ENCODE assay signal across 29 mouse cellular contexts in genomic region chr3:14819844-14820504, GRCm38 (mm10). TPM values are rescaled to one million over a fixed set of nuclear protein-coding genes. Genes with fewer than 3 reads are reported as not detected.
DNase-seq lines count a peak whose midpoint lies in the region; ATAC-seq and TF ChIP-seq lines count a peak whose summit lies in the region.
"Had no signal": no experiment of that assay in that cellular context is flagged by ENCODE, and none has a peak within 500 bp of the region (broad histone marks: within the 10 kb centered on the region; RNA-seq: fewer than 3 reads in every experiment).

No protein-coding gene starts in this region.

- 54% methylated on average over 1 of the region's 1 CpGs for WGBS in liver, embryonic 14.5 days (ENCODE audit: insufficient replicate concordance)
- 26% methylated on average over 1 of the region's 1 CpGs for WGBS in large intestine, adult 2 months
- WGBS in neural tube, embryonic 15.5 days = 88% methylated on average over 1 of the region's 1 CpGs

- no peak overlapping the region for H3K4me2 ChIP-seq in liver, embryonic 14.5 days (ENCODE audit: low read depth)
- no peak overlapping the region for H3K4me2 ChIP-seq in neural tube, embryonic 15.5 days
- H3K4me2 ChIP-seq: heart, embryonic 13.5 days; hindbrain, embryonic 14.5 days had no signal

- no peak overlapping the region for H3K4me3 ChIP-seq in gastrocnemius, adult 2 months
- H3K4me3 ChIP-seq in liver, embryonic 14.5 days (ENCODE audit: insufficient read depth in 1 of 2, low read depth in 2 of 2, low read length in 2 of 2) = no peak overlapping the region
- H3K4me3 ChIP-seq in neural tube, embryonic 15.5 days (replicated peaks) = no peak overlapping the region
- H3K4me3 ChIP-seq: heart, adult 2 months; heart, embryonic 10.5 days; heart, embryonic 13.5 days had no signal

- no peak for DNase-seq in gastrocnemius, adult 2 months
- no peak for DNase-seq in gastrocnemius, adult 8-10 months (ENCODE audit: low spot score in 2 of 2)
- no peak for DNase-seq in liver, embryonic 14.5 days (ENCODE audit: low read depth in 3 of 3, low spot score in 3 of 3)
- no peak for DNase-seq in liver
- peak; percentile 69 for DNase-seq in large intestine, adult 2 months (ENCODE audit: low read depth, low spot score)
- no peak for DNase-seq in left cerebral cortex, postnatal 10 days (ENCODE audit: extremely low spot score in 1 of 2, low spot score in 2 of 2)
- DNase-seq: adrenal gland, postnatal 10 days; adrenal gland, postnatal 36 days; cerebellum, adult 18-20 months; cerebellum, adult 9-10 months; cerebellum, postnatal 14 days; forebrain, postnatal 0 days; gastrocnemius, postnatal 10 days; gastrocnemius, postnatal 36 days; heart, adult 2 months; heart, postnatal 14 days; heart, postnatal 4 days had no signal

- no peak for TF ChIP-seq EP300 in liver, embryonic 14.5 days (IDR thresholded peaks at IDR 0.05; ENCODE audit: low read depth)

- H3K4me1 ChIP-seq in liver, embryonic 14.5 days (replicated peaks; ENCODE audit: control insufficient read depth in 2 of 2, insufficient read depth in 2 of 2, low read length in 1 of 2) = no peaks in the 10 kb centered on the region
- H3K4me1 ChIP-seq in neural tube, embryonic 15.5 days = no peaks in the 10 kb centered on the region
- H3K4me1 ChIP-seq: heart, embryonic 10.5 days; heart, embryonic 13.5 days had no signal

- H3K9ac ChIP-seq in liver, embryonic 14.5 days (replicated peaks) = no peak overlapping the region
- H3K9ac ChIP-seq in neural tube, embryonic 15.5 days (replicated peaks) = no peak overlapping the region
- H3K9ac ChIP-seq: forebrain, postnatal 0 days; heart, embryonic 13.5 days; hindbrain, embryonic 14.5 days had no signal

- H3K27me3 ChIP-seq in liver, embryonic 14.5 days (ENCODE audit: control insufficient read depth, insufficient read depth, low read length) = no peaks in the 10 kb centered on the region
- H3K27me3 ChIP-seq in neural tube, embryonic 15.5 days (replicated peaks) = no peaks in the 10 kb centered on the region
- H3K27me3 ChIP-seq: heart, embryonic 13.5 days; Patski had no signal

- peak; percentile 4; the same call in 1 of the 2 replicates for TF ChIP-seq CTCF in gastrocnemius, adult 2 months (IDR thresholded peaks at IDR 0.05)
- TF ChIP-seq CTCF in liver, embryonic 14.5 days (IDR thresholded peaks at IDR 0.05; ENCODE audit: low read depth) = peak; percentile 10; the same call in 1 of the 2 replicates

- no peaks in the 10 kb centered on the region for H3K36me3 ChIP-seq in liver, embryonic 14.5 days (replicated peaks; ENCODE audit: control insufficient read depth, insufficient read depth, low read depth)
- no peaks in the 10 kb centered on the region for H3K36me3 ChIP-seq in neural tube, embryonic 15.5 days
- H3K36me3 ChIP-seq: heart, embryonic 10.5 days; heart, embryonic 13.5 days had no signal

- intact Hi-C loops in gastrocnemius, adult 2 months (cut with DNase I) = loop anchor here (5.0 kb wide), 1 partner anchor 138 kb away; no protein-coding TSS in a partner anchor
- intact Hi-C loops in left cerebral cortex, postnatal 10 days (cut with DNase I) = no loop called here

- no peaks in the 10 kb centered on the region for H3K9me3 ChIP-seq in liver, embryonic 14.5 days (ENCODE audit: control insufficient read depth, low read length)
- no peaks in the 10 kb centered on the region for H3K9me3 ChIP-seq in neural tube, embryonic 15.5 days (replicated peaks)
- H3K9me3 ChIP-seq: heart, embryonic 10.5 days; heart, embryonic 13.5 days had no signal

- no peak; the same call in 1 of the 2 replicates for ATAC-seq in liver, embryonic 14.5 days (ENCODE audit: insufficient read depth)
- ATAC-seq in megakaryocyte-erythroid progenitor cell, adult 5-6 weeks (replicated peaks; ENCODE audit: low FRiP score, low TSS enrichment, poor library complexity, severe bottlenecking) = peak; percentile 81
- no peak for ATAC-seq in neural tube, embryonic 15.5 days (ENCODE audit: low FRiP score)
- ATAC-seq: forebrain, embryonic 14.5 days; forebrain, postnatal 0 days; Patski had no signal

- no peak overlapping the region for H3K27ac ChIP-seq in gastrocnemius, adult 2 months
- H3K27ac ChIP-seq in liver, embryonic 14.5 days = no peak overlapping the region
- H3K27ac ChIP-seq in neural tube, embryonic 15.5 days (replicated peaks) = no peak overlapping the region
- H3K27ac ChIP-seq: heart, adult 2 months; heart, embryonic 10.5 days; heart, embryonic 13.5 days; hindbrain, embryonic 14.5 days had no signal

RNA-seq across cellular contexts. Expression of gene Car1, which starts 11.8 kb away (rescaled TPM):
- under 1 TPM; 0.20 to 0.45 TPM for total RNA-seq in gastrocnemius, adult 2 months (2021)
- under 1 TPM in 2 of 4 experiments, not detected in 2; 0.31 to 0.56 TPM for total RNA-seq in gastrocnemius, adult 8-10 months (2022)
- polyA plus RNA-seq in liver, embryonic 14.5 days (2012; rRNA removed) = 14.9 and 16.1 TPM in 2 replicates
- polyA plus RNA-seq in liver, embryonic 14.5 days (2014; fragmentation: Nextera tagmentation; extraction: Ambion mirVana) = 30.5 and 32.7 TPM in 2 replicates
- 0.30 and 0.32 TPM in 2 replicates for polyA plus RNA-seq in large intestine, adult 2 months (2012; rRNA removed)
- 4,691 and 4,861 TPM in 2 replicates for total RNA-seq in megakaryocyte-erythroid progenitor cell, adult 5-6 weeks (2014; fragmentation: Nextera tagmentation)
- 2,707 and 3,284 TPM in 2 replicates for total RNA-seq in megakaryocyte-erythroid progenitor cell, adult 5-6 weeks (2017)
- polyA plus RNA-seq in neural tube, embryonic 15.5 days (2015; fragmentation: Nextera tagmentation; extraction: Ambion mirVana) = not detected in 2 replicates
- total RNA-seq in left cerebral cortex, postnatal 10 days (2021) = not detected
- total RNA-seq: adrenal gland, adult 18-20 months; ES-E14; heart, adult 2 months; heart, postnatal 14 days; heart, postnatal 4 days had no signal
- polyA plus RNA-seq: forebrain, embryonic 14.5 days; frontal cortex, adult 2 months; heart, embryonic 16.5 days; hindbrain, embryonic 11.5 days; hindbrain, embryonic 14.5 days; Patski had no signal

RNA-seq across cellular contexts. Expression of gene Car3, which starts 43.3 kb away (rescaled TPM):
- 1,000 to 10,000 TPM; 1,122 to 2,421 TPM for total RNA-seq in gastrocnemius, adult 2 months (2021)
- total RNA-seq in gastrocnemius, adult 8-10 months (2022) = 1,000 to 10,000 TPM in 3 of 4 experiments, 100 to 1,000 TPM in 1; 906 to 1,729 (median 1,130) TPM
- polyA plus RNA-seq in liver, embryonic 14.5 days (2012; rRNA removed) = 30.6 and 33.2 TPM in 2 replicates
- 80.3 and 134 TPM in 2 replicates for polyA plus RNA-seq in liver, embryonic 14.5 days (2014; fragmentation: Nextera tagmentation; extraction: Ambion mirVana)
- polyA plus RNA-seq in large intestine, adult 2 months (2012; rRNA removed) = 78.1 and 79.5 TPM in 2 replicates
- 4.6 and 5.3 TPM in 2 replicates for total RNA-seq in megakaryocyte-erythroid progenitor cell, adult 5-6 weeks (2014; fragmentation: Nextera tagmentation)
- total RNA-seq in megakaryocyte-erythroid progenitor cell, adult 5-6 weeks (2017) = 4.3 and 10.5 TPM in 2 replicates
- polyA plus RNA-seq in neural tube, embryonic 15.5 days (2015; fragmentation: Nextera tagmentation; extraction: Ambion mirVana) = 9.7 and 19.0 TPM in 2 replicates
- total RNA-seq in left cerebral cortex, postnatal 10 days (2021) = 1 to 10 TPM; 1.5 to 1.6 TPM

Comparison
In these comparisons a context has a peak if more than half of its experiments do, and no peak if none do; other contexts are left out.
1. RNA of gene Car1, which starts 11.8 kb away (total RNA-seq): 2,707 to 4,861 TPM in megakaryocyte-erythroid progenitor cell, adult 5-6 weeks; 0.20 to 0.45 TPM in gastrocnemius, adult 2 months, 0.31 to 0.56 TPM in gastrocnemius, adult 8-10 months and not detected in left cerebral cortex, postnatal 10 days; every median in the first group is over 1,000 times any median in the second.
2. RNA of gene Car3, which starts 43.3 kb away (total RNA-seq): 1,122 to 2,421 TPM in gastrocnemius, adult 2 months and 906 to 1,729 TPM in gastrocnemius, adult 8-10 months; 4.3 to 10.5 TPM in megakaryocyte-erythroid progenitor cell, adult 5-6 weeks and 1.5 to 1.6 TPM in left cerebral cortex, postnatal 10 days; every median in the first group is over 10 times any median in the second.